18 mouse cellular contexts compared by ENCODE assay signal in genomic region chr5:131019346-131019965, GRCm38 (mm10).
DNase-seq lines count a peak whose midpoint lies in the region; ATAC-seq lines count a peak whose summit lies in the region.
"Had no signal": no experiment of that assay in that cellular context is flagged by ENCODE, and none has a peak within 500 bp of the region (broad histone marks: within the 10 kb centered on the region; RNA-seq: fewer than 3 reads in every experiment).

No protein-coding gene starts in this region.

- ATAC-seq in embryonic facial prominence, embryonic 14.5 days (ENCODE audit: low read depth): peak; percentile 45; the same call in 1 of the 2 replicates
- ATAC-seq in midbrain, embryonic 14.5 days (ENCODE audit: low FRiP score, low TSS enrichment): no peak
- ATAC-seq: intestine, embryonic 15.5 days had no signal

- no peak overlapping the region for H3K9ac ChIP-seq in embryonic facial prominence, embryonic 14.5 days (ENCODE audit: low read depth, low read length)
- H3K9ac ChIP-seq in midbrain, embryonic 14.5 days (replicated peaks; ENCODE audit: low read length): no peak overlapping the region
- H3K9ac ChIP-seq: heart, embryonic 13.5 days; intestine, embryonic 15.5 days; limb, embryonic 13.5 days; liver, embryonic 15.5 days had no signal

- DNase-seq in embryonic facial prominence, embryonic 14.5 days (ENCODE audit: low spot score): peak; percentile 24
- no peak for DNase-seq in embryonic facial prominence, embryonic 10.5 days (ENCODE audit: low spot score)
- DNase-seq in left cerebral cortex, postnatal 4 days: peak; percentile 10
- no peak for DNase-seq in left cerebral cortex, adult 8-10 months (ENCODE audit: low spot score in 2 of 2)
- peak; percentile 66 for DNase-seq in midbrain, embryonic 14.5 days
- peak; percentile 67 for DNase-seq in retina, postnatal 1 day
- DNase-seq in spleen, postnatal 36 days (ENCODE audit: low spot score in 2 of 2): no peak
- DNase-seq in heart, postnatal 36 days: no peak
- DNase-seq: adrenal gland, adult 8-10 months; cerebellum, adult 11-12 months; heart, postnatal 4 days; lung, postnatal 10 days; right cerebral cortex, adult 18-20 months; thymus, adult 2 months had no signal

- WGBS in embryonic facial prominence, embryonic 14.5 days: 37% methylated on average over 9 of the region's 9 CpGs
- 34% methylated on average over 9 of the region's 9 CpGs for WGBS in embryonic facial prominence, embryonic 10.5 days
- 11% methylated on average over 9 of the region's 9 CpGs for WGBS in midbrain, embryonic 14.5 days

- H3K27ac ChIP-seq in embryonic facial prominence, embryonic 14.5 days (replicated peaks; ENCODE audit: low read depth, low read length): no peak overlapping the region
- no peak overlapping the region for H3K27ac ChIP-seq in embryonic facial prominence, embryonic 10.5 days (replicated peaks)
- H3K27ac ChIP-seq in midbrain, embryonic 14.5 days (replicated peaks; ENCODE audit: low read depth, low read length): peak overlapping the region; percentile 32
- H3K27ac ChIP-seq: heart, embryonic 13.5 days; intestine, embryonic 15.5 days; limb, embryonic 13.5 days; liver, embryonic 15.5 days had no signal

- H3K4me2 ChIP-seq in embryonic facial prominence, embryonic 14.5 days (ENCODE audit: low read depth, low read length): no peak overlapping the region
- H3K4me2 ChIP-seq in midbrain, embryonic 14.5 days (ENCODE audit: low read length): no peak overlapping the region
- H3K4me2 ChIP-seq: heart, embryonic 13.5 days; intestine, embryonic 15.5 days; limb, embryonic 13.5 days; liver, embryonic 15.5 days had no signal

- no peaks in the 10 kb centered on the region for H3K9me3 ChIP-seq in embryonic facial prominence, embryonic 14.5 days (ENCODE audit: control insufficient read depth, low read length)
- no peaks in the 10 kb centered on the region for H3K9me3 ChIP-seq in embryonic facial prominence, embryonic 10.5 days
- no peaks in the 10 kb centered on the region for H3K9me3 ChIP-seq in midbrain, embryonic 14.5 days (ENCODE audit: control insufficient read depth, low read length)
- H3K9me3 ChIP-seq: heart, embryonic 13.5 days; intestine, embryonic 15.5 days; limb, embryonic 13.5 days had no signal

- no peak overlapping the region for H3K4me3 ChIP-seq in embryonic facial prominence, embryonic 14.5 days (ENCODE audit: low read depth, low read length)
- no peak overlapping the region for H3K4me3 ChIP-seq in embryonic facial prominence, embryonic 10.5 days
- H3K4me3 ChIP-seq in midbrain, embryonic 14.5 days (replicated peaks; ENCODE audit: low read depth, low read length): no peak overlapping the region
- H3K4me3 ChIP-seq: heart, embryonic 13.5 days; intestine, embryonic 15.5 days; limb, embryonic 13.5 days; liver, embryonic 15.5 days had no signal

- no peaks in the 10 kb centered on the region for H3K36me3 ChIP-seq in embryonic facial prominence, embryonic 14.5 days (ENCODE audit: control insufficient read depth, insufficient read depth, low read length)
- no peaks in the 10 kb centered on the region for H3K36me3 ChIP-seq in embryonic facial prominence, embryonic 10.5 days (replicated peaks)
- no peaks in the 10 kb centered on the region for H3K36me3 ChIP-seq in midbrain, embryonic 14.5 days (ENCODE audit: control insufficient read depth, insufficient read depth, low read length)
- H3K36me3 ChIP-seq: heart, embryonic 13.5 days; intestine, embryonic 15.5 days; limb, embryonic 13.5 days; liver, embryonic 15.5 days had no signal

- H3K27me3 ChIP-seq in embryonic facial prominence, embryonic 14.5 days (replicated peaks; ENCODE audit: control insufficient read depth, insufficient read depth, low read length): no peaks in the 10 kb centered on the region
- no peaks in the 10 kb centered on the region for H3K27me3 ChIP-seq in embryonic facial prominence, embryonic 10.5 days (replicated peaks; ENCODE audit: low read depth, poor library complexity, severe bottlenecking)
- no peaks in the 10 kb centered on the region for H3K27me3 ChIP-seq in midbrain, embryonic 14.5 days (ENCODE audit: control insufficient read depth, insufficient read depth, low read length)
- H3K27me3 ChIP-seq: heart, embryonic 13.5 days; intestine, embryonic 15.5 days; limb, embryonic 13.5 days; liver, embryonic 15.5 days had no signal

- no peaks in the 10 kb centered on the region for H3K4me1 ChIP-seq in embryonic facial prominence, embryonic 14.5 days (ENCODE audit: control insufficient read depth, insufficient read depth, low read length)
- 0 out of 2 replicates have a peak, but pooled peaks cover 3% of the 10 kb centered on the region for H3K4me1 ChIP-seq in embryonic facial prominence, embryonic 10.5 days
- peaks cover 16% of the 10 kb centered on the region for H3K4me1 ChIP-seq in midbrain, embryonic 14.5 days (ENCODE audit: control insufficient read depth, insufficient read depth, low read length)
- H3K4me1 ChIP-seq: heart, embryonic 13.5 days; intestine, embryonic 15.5 days; limb, embryonic 13.5 days; liver, embryonic 15.5 days had no signal

- intact Hi-C loops in left cerebral cortex, postnatal 4 days (cut with DNase I): no loop called here
- intact Hi-C loops in heart, postnatal 36 days (cut with DNase I): no loop called here

Comparison
In these comparisons a context has a peak if more than half of its experiments do, and no peak if none do; other contexts are left out.
1. DNase-seq: peak in embryonic facial prominence, embryonic 14.5 days (single experiment), left cerebral cortex, postnatal 4 days (single experiment), midbrain, embryonic 14.5 days (single experiment) and retina, postnatal 1 day (single experiment); none in embryonic facial prominence, embryonic 10.5 days (single experiment), left cerebral cortex, adult 8-10 months (0 of 2), spleen, postnatal 36 days (0 of 2) and heart, postnatal 36 days (0 of 2).